Mouse (Mus musculus): ENCODE results near the gene Gm20388.

GRCm38 (mm10) chr8:124248688-124249087 is 4338.0 kb downstream of the Gm20388 start:
- TF ChIP-seq CTCF (IDR thresholded peaks at IDR 0.05; ENCODE audit: low read depth), result no peak
- no peak for TF ChIP-seq EP300 (optimal IDR thresholded peaks at IDR 0.05)
